Mouse (Mus musculus) C2C12 (cell line): Measurements from ENCODE around the gene Zbtb2.

Experiments
- CEBPB ChIP-seq: IDR thresholded peaks from one replicate; pipeline ENCODE4 v1.6.1; 2011; ENCODE audit warnings: low read depth, mild to moderate bottlenecking, control low read depth, moderate library complexity
- CTCF ChIP-seq: IDR thresholded peaks from one replicate; pipeline ENCODE4 v1.5.1; 2011; ENCODE audit not compliant: control insufficient read depth, insufficient read depth, insufficient read length
- FOSL1 ChIP-seq: IDR thresholded peaks from one replicate; pipeline ENCODE4 v1.8.0; 2011; ENCODE audit warnings: mild to moderate bottlenecking, low read length; ENCODE audit not compliant: poor library complexity, insufficient read depth, severe bottlenecking
- MAX ChIP-seq: IDR thresholded peaks from one replicate; pipeline ENCODE4 v1.6.1; 2011; ENCODE audit warnings: mild to moderate bottlenecking, control low read depth
- MYOD1 ChIP-seq: IDR thresholded peaks from one replicate; pipeline ENCODE4 v1.6.1; 2011; ENCODE audit warnings: low read depth; ENCODE audit not compliant: control insufficient read depth, insufficient read length
- MYOG ChIP-seq: IDR thresholded peaks from one replicate; pipeline ENCODE4 v1.6.1; 2011; ENCODE audit not compliant: control insufficient read depth, insufficient read length; ENCODE audit errors: extremely low read depth
- USF1 ChIP-seq: IDR thresholded peaks from one replicate; pipeline ENCODE4 v1.6.1; 2011; ENCODE audit warnings: low read depth, mild to moderate bottlenecking, control low read depth, moderate library complexity

DNA sequence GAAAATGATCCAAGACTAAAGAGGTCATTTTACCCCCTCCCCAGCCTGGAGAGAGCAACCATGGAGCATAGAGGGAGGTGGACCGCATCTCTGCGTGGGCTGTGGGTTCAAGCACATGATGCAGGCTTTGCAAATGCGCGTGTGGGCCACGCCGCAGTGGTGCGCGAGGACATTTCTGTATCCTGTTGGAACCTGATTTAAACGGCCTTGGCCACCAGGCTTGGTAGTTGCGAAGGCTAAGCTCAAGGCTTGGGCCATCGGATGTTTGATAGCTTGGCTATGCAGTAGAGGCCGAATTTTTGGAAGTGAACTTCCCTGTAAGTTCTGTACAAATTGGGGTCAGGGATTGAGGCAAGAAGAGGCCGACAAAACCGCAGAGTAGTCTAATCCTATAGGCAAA, 40.3 kb downstream of the Zbtb2 start:
- TF ChIP-seq CTCF (no peak), MAX (no peak), USF1 (no peak), MYOG (no peak), CEBPB (no peak), FOSL1 (no peak), MYOD1 (no peak)
